Mouse (Mus musculus): ENCODE results near the gene Sars. TPM values are rescaled to one million over a fixed set of nuclear protein-coding genes. Genes with fewer than 3 reads are reported as not detected.

Sars gene
- polyA plus RNA-seq, 1 experiment from 2014 or later: 186 TPM

- Histone ChIP-seq H3K27me3 (no peaks in the 10 kb centered on the region), H3K36me3 (peaks cover 38% of the 10 kb centered on the region), H3K4me3 (peak overlapping the region; percentile 10), H3K4me1 (peaks cover 53% of the 10 kb centered on the region), H3K9me3 (replicated peaks) (no peaks in the 10 kb centered on the region), H3K4me2 (replicated peaks) (peak overlapping the region; percentile 50), H3K9ac (peak overlapping the region; percentile 56), H3K27ac (peak overlapping the region; percentile 83)
- WGBS: 21% methylated on average over 11 of the region's 11 CpGs
- peak; percentile 72 for ATAC-seq (ENCODE audit: low FRiP score)
These were observed 20.9 kb downstream of the Sars start for GRCm38 (mm10) chr3:108423844-108424801.

DNA sequence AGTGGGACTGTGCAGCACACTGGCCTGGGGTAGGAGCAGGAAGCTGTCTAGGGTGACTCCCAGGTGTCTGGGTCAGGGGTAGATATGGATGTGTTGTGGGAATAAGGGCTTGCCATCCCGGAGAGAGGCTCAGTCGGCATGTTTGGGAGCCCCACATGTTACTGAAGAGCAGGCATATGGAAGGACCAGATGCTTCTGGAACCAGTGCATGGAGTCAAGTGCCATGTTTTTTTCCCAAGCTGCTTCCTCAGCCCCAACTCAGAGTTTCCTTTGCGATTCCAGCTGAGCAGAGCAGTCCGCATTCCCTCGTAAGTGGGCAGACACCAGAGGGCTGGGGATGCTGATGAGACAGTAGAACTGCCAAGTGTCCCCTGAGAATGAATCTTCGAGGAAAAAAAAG lies 22.0 kb downstream of the Sars start:
- Histone ChIP-seq H3K4me2 (replicated peaks) (peak overlapping the region; percentile 50; the same call in 1 of the 2 replicates), H3K36me3 (peaks cover 27% of the 10 kb centered on the region), H3K4me1 (peaks cover 49% of the 10 kb centered on the region), H3K9ac (peak overlapping the region; percentile 56; the same call in 1 of the 2 replicates), H3K27me3 (no peaks in the 10 kb centered on the region), H3K27ac (peak overlapping the region; percentile 83), H3K4me3 (no peak overlapping the region), H3K9me3 (replicated peaks) (no peaks in the 10 kb centered on the region)
- no peak for ATAC-seq (ENCODE audit: low FRiP score)
- 30% methylated on average over 6 of the region's 6 CpGs for WGBS

- WGBS: under 1% methylated on average over 42 of the region's 48 CpGs
- peak overlapping the region; percentile 98 for H3K9ac ChIP-seq
- H3K27ac ChIP-seq: peak overlapping the region; percentile 90
- peak overlapping the region; percentile 87 for H3K4me3 ChIP-seq
- H3K27me3 ChIP-seq: peaks cover 9% of the 10 kb centered on the region
- H3K4me1 ChIP-seq: peaks cover 42% of the 10 kb centered on the region
- peak; percentile 73 for ATAC-seq (ENCODE audit: low FRiP score)
- H3K36me3 ChIP-seq: peaks cover 30% of the 10 kb centered on the region
- H3K9me3 ChIP-seq (replicated peaks): peaks cover 5% of the 10 kb centered on the region; the same call in 1 of the 2 replicates
- peak overlapping the region; percentile 85 for H3K4me2 ChIP-seq (replicated peaks)
These were observed 29.2 kb downstream of the Sars start for GRCm38 (mm10) chr3:108415831-108416223.

DNA sequence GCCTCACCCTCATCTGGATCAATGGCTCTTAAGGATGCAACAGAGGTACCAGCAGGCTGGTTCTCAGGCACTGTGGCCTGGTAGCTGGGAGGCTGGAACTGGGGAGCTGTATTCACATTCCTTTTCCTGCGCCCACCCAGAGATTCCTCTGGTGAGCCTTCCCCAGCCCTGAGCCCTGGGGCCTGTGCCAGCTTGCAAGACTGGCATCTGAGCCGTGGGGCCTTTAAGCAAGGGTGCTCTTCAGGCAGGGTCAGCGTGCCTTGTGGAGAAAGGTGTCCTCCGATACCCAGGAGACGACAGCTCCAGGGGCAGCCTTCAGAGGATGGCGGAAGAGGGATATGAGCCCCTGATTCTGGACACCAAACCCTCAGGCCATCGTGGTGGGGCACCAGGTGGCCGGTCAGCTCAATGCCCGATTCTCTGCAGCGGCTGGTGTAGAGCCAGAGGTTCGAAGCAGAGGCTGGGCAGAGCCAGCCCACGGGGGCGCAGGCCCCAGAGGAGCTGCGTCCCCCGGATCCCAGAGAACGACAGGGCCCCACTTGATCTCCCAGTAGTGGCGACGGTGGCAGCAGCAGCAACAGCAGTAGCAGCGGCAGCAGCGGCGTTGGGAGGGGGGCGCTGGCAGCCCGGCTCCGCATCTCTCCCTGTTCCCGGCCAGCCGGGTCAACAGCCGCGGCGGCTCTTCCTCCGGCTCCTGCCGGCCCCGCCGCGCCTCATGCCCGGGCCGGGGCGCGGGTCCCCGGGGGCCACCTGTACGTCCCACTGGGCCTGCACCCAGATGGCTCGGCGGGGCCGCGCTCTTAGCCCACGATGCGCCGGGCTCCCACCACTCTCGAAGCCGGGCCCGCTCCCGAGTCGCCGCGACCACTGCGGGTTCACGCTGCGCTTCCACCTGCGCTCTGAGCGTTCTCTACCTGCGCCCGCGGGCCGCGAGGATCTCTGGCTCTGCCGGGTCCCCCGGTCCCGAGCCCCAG lies 29.9 kb downstream of the Sars start, which contains the start of gene Celsr2:
Gene Celsr2, minus strand, starts transcription at position 696 of the 974 bp plus-strand sequence.
- H3K4me1 ChIP-seq: peaks cover 48% of the 10 kb centered on the region
- ATAC-seq (ENCODE audit: low FRiP score): peak; percentile 10
- peak within 1 kb of the TSS; percentile 98 for H3K9ac ChIP-seq

GRCm38 (mm10) chr3:108413634-108414360 lies 31.2 kb downstream of the Sars start:
- Histone ChIP-seq H3K4me2 (replicated peaks) (peak overlapping the region; percentile 85), H3K4me3 (peak overlapping the region; percentile 87), H3K27me3 (peaks cover 9% of the 10 kb centered on the region), H3K9me3 (replicated peaks) (peaks cover 5% of the 10 kb centered on the region; the same call in 1 of the 2 replicates), H3K4me1 (peaks cover 62% of the 10 kb centered on the region), H3K36me3 (peaks cover 43% of the 10 kb centered on the region), H3K9ac (peak overlapping the region; percentile 24; the same call in 1 of the 2 replicates), H3K27ac (no peak overlapping the region)
- ATAC-seq (ENCODE audit: low FRiP score): no peak
- WGBS: 96% methylated on average over 35 of the region's 35 CpGs

More for the DNA sequence above, 29.9 kb downstream of the Sars start, which contains the start of gene Celsr2:
- H3K36me3 ChIP-seq: peaks cover 35% of the 10 kb centered on the region
- peaks cover 9% of the 10 kb centered on the region for H3K27me3 ChIP-seq
- peak within 1 kb of the TSS; percentile 90 for H3K27ac ChIP-seq
- WGBS: 3% methylated on average over 65 of the region's 67 CpGs
- H3K9me3 ChIP-seq (replicated peaks): peaks cover 5% of the 10 kb centered on the region; the same call in 1 of the 2 replicates
- H3K4me3 ChIP-seq: peak within 1 kb of the TSS; percentile 87
- peak within 1 kb of the TSS; percentile 85 for H3K4me2 ChIP-seq (replicated peaks)

DNA sequence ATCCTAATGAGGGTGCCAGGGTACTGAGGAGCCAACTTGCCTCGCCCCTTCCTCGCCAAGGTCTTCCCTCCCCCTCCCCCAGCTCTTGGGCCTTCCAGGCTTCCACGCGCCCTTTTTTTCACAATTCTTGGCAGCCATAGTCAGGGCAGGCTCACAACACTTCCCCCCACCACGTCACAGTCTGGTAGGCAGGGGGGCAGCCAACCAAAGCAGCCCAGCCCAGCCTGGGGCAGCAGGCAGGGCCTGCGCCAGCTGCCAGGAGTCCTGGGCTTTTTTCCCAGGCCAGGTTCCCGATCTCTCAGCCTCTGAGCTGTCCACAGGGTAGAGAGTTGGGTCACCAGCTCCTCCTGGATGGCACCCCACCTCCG lies 33.3 kb downstream of the Sars start:
- Histone ChIP-seq H3K4me3 (peak overlapping the region; percentile 38), H3K36me3 (peaks cover 58% of the 10 kb centered on the region), H3K27me3 (peaks cover 4% of the 10 kb centered on the region), H3K4me1 (peaks cover 78% of the 10 kb centered on the region), H3K9me3 (replicated peaks) (peaks cover 5% of the 10 kb centered on the region; the same call in 1 of the 2 replicates), H3K4me2 (replicated peaks) (peak overlapping the region; percentile 70), H3K27ac (peak overlapping the region; percentile 99), H3K9ac (peak overlapping the region; percentile 77)
- peak; percentile 65 for ATAC-seq (ENCODE audit: low FRiP score)
- WGBS: 19% methylated on average over 8 of the region's 8 CpGs

- H3K27ac ChIP-seq: peak overlapping the region; percentile 99
- 14% methylated on average over 5 of the region's 5 CpGs for WGBS
- peaks cover 63% of the 10 kb centered on the region for H3K36me3 ChIP-seq
- peak overlapping the region; percentile 70 for H3K4me2 ChIP-seq (replicated peaks)
- H3K9ac ChIP-seq: peak overlapping the region; percentile 77
- H3K27me3 ChIP-seq: no peaks in the 10 kb centered on the region
- peak overlapping the region; percentile 38 for H3K4me3 ChIP-seq
- peaks cover 84% of the 10 kb centered on the region for H3K4me1 ChIP-seq
- H3K9me3 ChIP-seq (replicated peaks): peaks cover 5% of the 10 kb centered on the region; the same call in 1 of the 2 replicates
- peak; percentile 17 for ATAC-seq (ENCODE audit: low FRiP score)
These were observed 33.8 kb downstream of the Sars start for GRCm38 (mm10) chr3:108411026-108411753.

DNA sequence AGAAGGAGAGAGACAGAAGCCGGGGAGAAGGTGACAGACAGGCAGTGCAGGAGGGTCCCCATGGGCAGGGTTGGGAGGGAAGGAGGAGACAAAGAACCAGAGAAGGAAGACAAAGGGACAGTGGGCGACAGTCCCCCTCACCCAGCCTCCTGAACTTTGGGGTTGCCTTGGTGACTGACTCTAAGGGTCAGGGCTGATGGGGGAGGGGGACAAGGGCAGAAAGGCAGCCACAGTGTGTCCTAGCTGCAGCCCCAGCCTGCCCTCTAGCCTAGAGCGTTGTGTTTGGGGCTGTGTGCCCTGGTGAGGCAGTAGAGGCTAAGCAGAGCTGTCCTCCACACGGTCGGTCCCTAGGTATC lies 34.7 kb downstream of the Sars start:
- H3K27ac ChIP-seq: peak overlapping the region; percentile 99
- peak overlapping the region; percentile 77 for H3K9ac ChIP-seq
- peaks cover 92% of the 10 kb centered on the region for H3K4me1 ChIP-seq
- peaks cover 5% of the 10 kb centered on the region; the same call in 1 of the 2 replicates for H3K9me3 ChIP-seq (replicated peaks)
- WGBS: 12% methylated on average over 5 of the region's 5 CpGs
- ATAC-seq (ENCODE audit: low FRiP score): peak; percentile 47
- H3K4me2 ChIP-seq (replicated peaks): peak overlapping the region; percentile 70
- peaks cover 70% of the 10 kb centered on the region for H3K36me3 ChIP-seq
- no peaks in the 10 kb centered on the region for H3K27me3 ChIP-seq
- peak overlapping the region; percentile 38 for H3K4me3 ChIP-seq

GRCm38 (mm10) chr3:108409656-108410358 lies 35.2 kb downstream of the Sars start:
- 24% methylated on average over 8 of the region's 8 CpGs for WGBS
- Histone ChIP-seq H3K9ac (peak overlapping the region; percentile 77), H3K9me3 (replicated peaks) (peaks cover 5% of the 10 kb centered on the region; the same call in 1 of the 2 replicates), H3K36me3 (peaks cover 73% of the 10 kb centered on the region), H3K4me3 (peak overlapping the region; percentile 38), H3K4me1 (peaks cover 92% of the 10 kb centered on the region), H3K27ac (peak overlapping the region; percentile 99), H3K4me2 (replicated peaks) (peak overlapping the region; percentile 70), H3K27me3 (no peaks in the 10 kb centered on the region)
- ATAC-seq (ENCODE audit: low FRiP score): peak; percentile 0; the same call in 1 of the 2 replicates

- Histone ChIP-seq H3K36me3 (peaks cover 73% of the 10 kb centered on the region), H3K4me1 (peaks cover 90% of the 10 kb centered on the region), H3K9me3 (replicated peaks) (peaks cover 5% of the 10 kb centered on the region; the same call in 1 of the 2 replicates), H3K27ac (peak overlapping the region; percentile 48; the same call in 1 of the 2 replicates), H3K27me3 (no peaks in the 10 kb centered on the region), H3K9ac (0 out of 2 replicates have a peak overlapping the region, but pooled peaks have one; percentile 41), H3K4me3 (no peak overlapping the region), H3K4me2 (replicated peaks) (peak overlapping the region; percentile 70)
- 84% methylated on average over 8 of the region's 8 CpGs for WGBS
- no peak for ATAC-seq (ENCODE audit: low FRiP score)
These were observed 36.4 kb downstream of the Sars start for GRCm38 (mm10) chr3:108408517-108409008.

All from hindbrain, embryonic 12.5 days (tissue).